Comparison of ENCODE assay signal across 29 mouse cellular contexts in genomic region chr11:82739006-82739405, GRCm38 (mm10). TPM values are rescaled to one million over a fixed set of nuclear protein-coding genes. Genes with fewer than 3 reads are reported as not detected.
DNase-seq lines count a peak whose midpoint lies in the region; ATAC-seq and TF ChIP-seq lines count a peak whose summit lies in the region.
"Had no signal": no experiment of that assay in that cellular context is flagged by ENCODE, and none has a peak within 500 bp of the region (broad histone marks: within the 10 kb centered on the region; RNA-seq: fewer than 3 reads in every experiment).

No protein-coding gene starts in this region.

- no peaks in the 10 kb centered on the region for H3K36me3 ChIP-seq in forebrain, postnatal 0 days (ENCODE audit: insufficient read depth)
- H3K36me3 ChIP-seq in forebrain, embryonic 14.5 days (ENCODE audit: control insufficient read depth, insufficient read depth, low read length) = no peaks in the 10 kb centered on the region
- no peaks in the 10 kb centered on the region for H3K36me3 ChIP-seq in midbrain, postnatal 0 days (ENCODE audit: insufficient read depth, low read length)
- no peaks in the 10 kb centered on the region for H3K36me3 ChIP-seq in midbrain, embryonic 16.5 days (ENCODE audit: control insufficient read depth, insufficient read depth, low read length)
- H3K36me3 ChIP-seq: embryonic facial prominence, embryonic 12.5 days; heart, embryonic 10.5 days; limb, embryonic 12.5 days; liver, embryonic 12.5 days; midbrain, embryonic 13.5 days; neural tube, embryonic 12.5 days; stomach, embryonic 15.5 days had no signal

- H3K9ac ChIP-seq in forebrain, postnatal 0 days = no peak overlapping the region
- no peak overlapping the region for H3K9ac ChIP-seq in forebrain, embryonic 14.5 days (ENCODE audit: low read length)
- H3K9ac ChIP-seq in midbrain, postnatal 0 days (replicated peaks; ENCODE audit: low read length, poor library complexity, severe bottlenecking) = no peak overlapping the region
- H3K9ac ChIP-seq in midbrain, embryonic 16.5 days (ENCODE audit: low read depth, low read length) = no peak overlapping the region
- H3K9ac ChIP-seq: embryonic facial prominence, embryonic 12.5 days; limb, embryonic 12.5 days; liver, embryonic 12.5 days; midbrain, embryonic 13.5 days; neural tube, embryonic 12.5 days; stomach, embryonic 15.5 days had no signal

- no peak overlapping the region for H3K4me3 ChIP-seq in forebrain, postnatal 0 days (ENCODE audit: low read depth, low read length)
- no peak overlapping the region for H3K4me3 ChIP-seq in forebrain, embryonic 14.5 days (ENCODE audit: low read depth, low read length)
- H3K4me3 ChIP-seq in midbrain, postnatal 0 days (ENCODE audit: low read depth, low read length) = no peak overlapping the region
- H3K4me3 ChIP-seq in midbrain, embryonic 16.5 days (ENCODE audit: low read depth, low read length) = no peak overlapping the region
- H3K4me3 ChIP-seq: embryonic facial prominence, embryonic 12.5 days; heart, embryonic 10.5 days; limb, embryonic 12.5 days; liver, embryonic 12.5 days; midbrain, embryonic 13.5 days; neural tube, embryonic 12.5 days; stomach, embryonic 15.5 days had no signal

- H3K4me1 ChIP-seq in forebrain, postnatal 0 days (ENCODE audit: insufficient read depth) = no peaks in the 10 kb centered on the region
- no peaks in the 10 kb centered on the region for H3K4me1 ChIP-seq in forebrain, embryonic 14.5 days (ENCODE audit: control insufficient read depth, insufficient read depth, low read length)
- H3K4me1 ChIP-seq in midbrain, postnatal 0 days (ENCODE audit: insufficient read depth, low read length) = no peaks in the 10 kb centered on the region
- no peaks in the 10 kb centered on the region for H3K4me1 ChIP-seq in midbrain, embryonic 16.5 days (ENCODE audit: control insufficient read depth, insufficient read depth, low read length)
- H3K4me1 ChIP-seq: embryonic facial prominence, embryonic 12.5 days; heart, embryonic 10.5 days; limb, embryonic 12.5 days; liver, embryonic 12.5 days; midbrain, embryonic 13.5 days; neural tube, embryonic 12.5 days; stomach, embryonic 15.5 days had no signal

- DNase-seq in forebrain, postnatal 0 days = no peak
- no peak for DNase-seq in forebrain, embryonic 14.5 days (ENCODE audit: low spot score)
- no peak for DNase-seq in midbrain, postnatal 0 days (ENCODE audit: low spot score)
- DNase-seq in R1 (ENCODE audit: low read depth, low spot score) = peak; percentile 36
- no peak for DNase-seq in gastrocnemius, postnatal 14 days
- DNase-seq in thymus, postnatal 25 days = no peak
- no peak for DNase-seq in left cerebral cortex, postnatal 14 days (ENCODE audit: low spot score in 2 of 2)
- DNase-seq: adrenal gland, postnatal 10 days; cerebellum, adult 2 months; cerebellum, postnatal 25 days; heart, postnatal 4 days; kidney, adult 11 months; layer of hippocampus, postnatal 36 days; lung, adult 2 months; lung, postnatal 14 days; retina, postnatal 1 day; right cerebral cortex, postnatal 4 days; thymus, adult 18-20 months had no signal

- H3K27ac ChIP-seq in forebrain, postnatal 0 days (ENCODE audit: low read depth, low read length) = no peak overlapping the region
- no peak overlapping the region for H3K27ac ChIP-seq in forebrain, embryonic 14.5 days (ENCODE audit: low read depth, low read length)
- no peak overlapping the region for H3K27ac ChIP-seq in midbrain, postnatal 0 days (ENCODE audit: low read depth, low read length)
- no peak overlapping the region for H3K27ac ChIP-seq in midbrain, embryonic 16.5 days (ENCODE audit: low read length)
- H3K27ac ChIP-seq: embryonic facial prominence, embryonic 12.5 days; heart, embryonic 10.5 days; limb, embryonic 12.5 days; liver, embryonic 12.5 days; midbrain, embryonic 13.5 days; neural tube, embryonic 12.5 days; stomach, embryonic 15.5 days had no signal

- ATAC-seq in forebrain, postnatal 0 days = no peak
- no peak for ATAC-seq in forebrain, embryonic 14.5 days
- ATAC-seq in midbrain, postnatal 0 days (ENCODE audit: low FRiP score) = no peak
- ATAC-seq in midbrain, embryonic 16.5 days = no peak
- ATAC-seq: hindbrain, embryonic 16.5 days; liver, embryonic 12.5 days; midbrain, embryonic 13.5 days had no signal

- no peaks in the 10 kb centered on the region for H3K27me3 ChIP-seq in forebrain, postnatal 0 days (ENCODE audit: insufficient read depth, low read length)
- no peaks in the 10 kb centered on the region for H3K27me3 ChIP-seq in forebrain, embryonic 14.5 days (replicated peaks; ENCODE audit: control insufficient read depth, insufficient read depth, low read length)
- no peaks in the 10 kb centered on the region for H3K27me3 ChIP-seq in midbrain, postnatal 0 days (ENCODE audit: insufficient read depth, low read length)
- no peaks in the 10 kb centered on the region for H3K27me3 ChIP-seq in midbrain, embryonic 16.5 days (ENCODE audit: control insufficient read depth, insufficient read depth, low read depth, low read length)
- H3K27me3 ChIP-seq: embryonic facial prominence, embryonic 12.5 days; limb, embryonic 12.5 days; liver, embryonic 12.5 days; midbrain, embryonic 13.5 days; neural tube, embryonic 12.5 days; stomach, embryonic 15.5 days had no signal

- H3K9me3 ChIP-seq in forebrain, postnatal 0 days (ENCODE audit: low read length) = no peaks in the 10 kb centered on the region
- H3K9me3 ChIP-seq in forebrain, embryonic 14.5 days (replicated peaks; ENCODE audit: control insufficient read depth, low read length) = no peaks in the 10 kb centered on the region
- no peaks in the 10 kb centered on the region for H3K9me3 ChIP-seq in midbrain, postnatal 0 days (ENCODE audit: low read length)
- H3K9me3 ChIP-seq in midbrain, embryonic 16.5 days (replicated peaks; ENCODE audit: control insufficient read depth, low read length, poor library complexity, severe bottlenecking) = no peaks in the 10 kb centered on the region
- H3K9me3 ChIP-seq: embryonic facial prominence, embryonic 12.5 days; heart, embryonic 10.5 days; limb, embryonic 12.5 days; liver, embryonic 12.5 days; midbrain, embryonic 13.5 days; neural tube, embryonic 12.5 days; stomach, embryonic 15.5 days had no signal

- intact Hi-C loops in gastrocnemius, postnatal 14 days (cut with DNase I; ENCODE audit: low total_unique reads) = no loop called here
- intact Hi-C loops in left cerebral cortex, postnatal 14 days (cut with DNase I) = no loop called here

- 0 out of 2 replicates have a peak, but pooled peaks have one; percentile 7 for TF ChIP-seq CTCF in forebrain, postnatal 0 days (IDR thresholded peaks at IDR 0.05; ENCODE audit: low read depth)
- peak; percentile 22 for TF ChIP-seq CTCF in midbrain, postnatal 0 days (IDR thresholded peaks at IDR 0.05)

- H3K4me2 ChIP-seq in forebrain, postnatal 0 days (ENCODE audit: low read depth) = no peak overlapping the region
- no peak overlapping the region for H3K4me2 ChIP-seq in forebrain, embryonic 14.5 days (ENCODE audit: low read length)
- no peak overlapping the region for H3K4me2 ChIP-seq in midbrain, postnatal 0 days (ENCODE audit: low read depth, low read length, poor library complexity, severe bottlenecking)
- no peak overlapping the region for H3K4me2 ChIP-seq in midbrain, embryonic 16.5 days (ENCODE audit: low read length)
- H3K4me2 ChIP-seq: embryonic facial prominence, embryonic 12.5 days; limb, embryonic 12.5 days; liver, embryonic 12.5 days; midbrain, embryonic 13.5 days; neural tube, embryonic 12.5 days; stomach, embryonic 15.5 days had no signal

RNA-seq across cellular contexts. Expression of gene Cct6b, which starts 25.1 kb away (rescaled TPM):
- total RNA-seq in forebrain, postnatal 0 days (2014; rRNA removed) = 0.23 TPM in 1 of 2 replicates, not detected in the other
- 0.19 and 0.28 TPM in 2 replicates for polyA plus RNA-seq in forebrain, postnatal 0 days (2015; fragmentation: Nextera tagmentation; extraction: Ambion mirVana)
- 0.22 and 0.27 TPM in 2 replicates for polyA plus RNA-seq in forebrain, embryonic 14.5 days (2014; fragmentation: Nextera tagmentation; extraction: Ambion mirVana)
- total RNA-seq in midbrain, postnatal 0 days (2014; rRNA removed) = 0.24 TPM in 1 of 2 replicates, not detected in the other
- polyA plus RNA-seq in midbrain, postnatal 0 days (2015; fragmentation: Nextera tagmentation; extraction: Ambion mirVana) = 0.25 and 0.44 TPM in 2 replicates
- 0.25 and 0.46 TPM in 2 replicates for polyA plus RNA-seq in midbrain, embryonic 16.5 days (2015; fragmentation: Nextera tagmentation; extraction: Ambion mirVana)
- under 1 TPM; 0.16 to 0.29 TPM for total RNA-seq in gastrocnemius, postnatal 14 days (2021)
- under 1 TPM in 1 of 2 experiments, not detected in 1; 0.17 TPM for total RNA-seq in left cerebral cortex, postnatal 14 days (2021)
- total RNA-seq: left cerebral cortex, postnatal 10 days; megakaryocyte, adult 5-6 weeks had no signal

RNA-seq across cellular contexts. Expression of gene Zfp830, which starts 25.1 kb away (rescaled TPM):
- total RNA-seq in forebrain, postnatal 0 days (2014; rRNA removed) = 21.5 and 23.8 TPM in 2 replicates
- 17.0 and 19.6 TPM in 2 replicates for polyA plus RNA-seq in forebrain, postnatal 0 days (2015; fragmentation: Nextera tagmentation; extraction: Ambion mirVana)
- polyA plus RNA-seq in forebrain, embryonic 14.5 days (2014; fragmentation: Nextera tagmentation; extraction: Ambion mirVana) = 34.5 and 38.3 TPM in 2 replicates
- total RNA-seq in midbrain, postnatal 0 days (2014; rRNA removed) = 15.7 and 18.7 TPM in 2 replicates
- polyA plus RNA-seq in midbrain, postnatal 0 days (2015; fragmentation: Nextera tagmentation; extraction: Ambion mirVana) = 17.4 and 17.9 TPM in 2 replicates
- polyA plus RNA-seq in midbrain, embryonic 16.5 days (2015; fragmentation: Nextera tagmentation; extraction: Ambion mirVana) = 26.6 and 29.6 TPM in 2 replicates
- 10 to 100 TPM; 13.6 to 14.6 TPM for total RNA-seq in gastrocnemius, postnatal 14 days (2021)
- total RNA-seq in left cerebral cortex, postnatal 14 days (2021) = 10 to 100 TPM; 15.4 to 16.1 TPM

RNA-seq across cellular contexts. Expression of gene Lig3, which starts 41.9 kb away (rescaled TPM):
- total RNA-seq in forebrain, postnatal 0 days (2014; rRNA removed) = 41.2 and 53.6 TPM in 2 replicates
- 13.4 and 18.3 TPM in 2 replicates for polyA plus RNA-seq in forebrain, postnatal 0 days (2015; fragmentation: Nextera tagmentation; extraction: Ambion mirVana)
- 32.4 and 36.2 TPM in 2 replicates for polyA plus RNA-seq in forebrain, embryonic 14.5 days (2014; fragmentation: Nextera tagmentation; extraction: Ambion mirVana)
- 39.2 and 44.4 TPM in 2 replicates for total RNA-seq in midbrain, postnatal 0 days (2014; rRNA removed)
- 14.2 and 16.4 TPM in 2 replicates for polyA plus RNA-seq in midbrain, postnatal 0 days (2015; fragmentation: Nextera tagmentation; extraction: Ambion mirVana)
- 25.6 and 28.5 TPM in 2 replicates for polyA plus RNA-seq in midbrain, embryonic 16.5 days (2015; fragmentation: Nextera tagmentation; extraction: Ambion mirVana)
- 10 to 100 TPM; 13.3 to 16.8 TPM for total RNA-seq in gastrocnemius, postnatal 14 days (2021)
- 10 to 100 TPM; 27.3 to 30.2 TPM for total RNA-seq in left cerebral cortex, postnatal 14 days (2021)
